Mouse (Mus musculus) stomach, embryonic 16.5 days (tissue): ENCODE measurements at regions not wholly inside any gene's neighbourhood (a gene's known extent, or its start where the extent isn't known, plus 50 kb on each side); places are given as distances from the start of the nearest gene placed in this dataset.

Experiments
- ATAC-seq: fragments of 200-750 bp; cut with Nextera tagmentation; 2 replicates; pipeline ENCODE4 v1.8.0; 2017; ENCODE audit warnings: moderate number of reproducible peaks, moderate TSS enrichment; ENCODE audit not compliant: insufficient read depth, low FRiP score
- H3K27ac ChIP-seq: fragments of 300-500 bp; sonication (generic); 2 replicates; pipeline ENCODE4 v1.5.1; 2014; ENCODE audit warnings: low read length
- H3K27me3 ChIP-seq: fragments of 300-500 bp; sonication (generic); 2 replicates; pipeline ENCODE4 v1.6.1; 2014; ENCODE audit warnings: low read length, control low read depth, mixed read lengths; ENCODE audit not compliant: control insufficient read depth, insufficient read depth
- H3K36me3 ChIP-seq: fragments of 300-500 bp; sonication (generic); 2 replicates; pipeline ENCODE4 v1.6.1; 2014; ENCODE audit warnings: low read length; ENCODE audit not compliant: control insufficient read depth, insufficient read depth
- H3K4me1 ChIP-seq: fragments of 300-500 bp; sonication (generic); 2 replicates; pipeline ENCODE4 v1.6.1; 2014; ENCODE audit warnings: low read length, control low read depth, mixed read lengths; ENCODE audit not compliant: control insufficient read depth, insufficient read depth
- H3K4me2 ChIP-seq: fragments of 300-500 bp; sonication (generic); 2 replicates; pipeline ENCODE4 v1.6.1; 2014; ENCODE audit warnings: low read depth, low read length, mixed read lengths
- H3K4me3 ChIP-seq: fragments of 300-500 bp; sonication (generic); replicated peaks from 2 replicates; pipeline ENCODE4 v1.5.1; 2014; ENCODE audit warnings: mild to moderate bottlenecking, low read length
- H3K9ac ChIP-seq: fragments of 300-500 bp; sonication (generic); 2 replicates; pipeline ENCODE4 v1.6.1; 2014; ENCODE audit warnings: low read length
- H3K9me3 ChIP-seq: fragments of 300-500 bp; sonication (generic); replicated peaks from 2 replicates; pipeline ENCODE4 v1.6.1; 2016; ENCODE audit warnings: low read length, control low read depth; ENCODE audit not compliant: control insufficient read depth
- WGBS: fragments of 180-500 bp; shearing (Covaris S2); extraction: QIAGEN DNeasy Blood & Tissue Kit; methylation state at CpG from one replicate; pipeline ENCODE4 v1.1.7; 2014; 5-methylcytosine and 5-hydroxymethylcytosine counted together

GRCm38 (mm10) chr8:102983220-102983909 is 197.9 kb upstream of the Cdh11 start:
- H3K9ac ChIP-seq: no peak overlapping the region
- ATAC-seq: no peak

GRCm38 (mm10) chr8:102983910-102984225 is 198.4 kb upstream of the Cdh11 start:
- no peak overlapping the region for H3K4me3 ChIP-seq
- H3K27me3 ChIP-seq: no peaks in the 10 kb centered on the region
- H3K9ac ChIP-seq: no peak overlapping the region
- H3K36me3 ChIP-seq: no peaks in the 10 kb centered on the region
- WGBS: 52% methylated on average over 3 of the region's 3 CpGs
- H3K9me3 ChIP-seq: no peaks in the 10 kb centered on the region
- no peak for ATAC-seq
- no peak overlapping the region for H3K27ac ChIP-seq
- no peak overlapping the region for H3K4me2 ChIP-seq
- H3K4me1 ChIP-seq: no peaks in the 10 kb centered on the region

More at GRCm38 (mm10) chr8:102983220-102983909, 197.9 kb upstream of the Cdh11 start:
- Histone ChIP-seq H3K9me3 (no peaks in the 10 kb centered on the region), H3K4me1 (no peaks in the 10 kb centered on the region), H3K27me3 (no peaks in the 10 kb centered on the region), H3K36me3 (no peaks in the 10 kb centered on the region), H3K27ac (no peak overlapping the region), H3K4me3 (no peak overlapping the region), H3K4me2 (no peak overlapping the region)
- WGBS: 49% methylated on average over 3 of the region's 3 CpGs

- ATAC-seq: no peak
- H3K4me3 ChIP-seq: no peak overlapping the region
- 52% methylated on average over 2 of the region's 2 CpGs for WGBS
- no peaks in the 10 kb centered on the region for H3K36me3 ChIP-seq
- H3K27ac ChIP-seq: no peak overlapping the region
- H3K4me2 ChIP-seq: no peak overlapping the region
- no peak overlapping the region for H3K9ac ChIP-seq
- no peaks in the 10 kb centered on the region for H3K27me3 ChIP-seq
- no peaks in the 10 kb centered on the region for H3K4me1 ChIP-seq
- H3K9me3 ChIP-seq: no peaks in the 10 kb centered on the region
These were observed 222.0 kb upstream of the Cdh11 start for GRCm38 (mm10) chr8:103007284-103007984.

GRCm38 (mm10) chr8:103019121-103019520 is 233.7 kb upstream of the Cdh11 start:
- Histone ChIP-seq H3K4me1 (peaks cover 5% of the 10 kb centered on the region), H3K36me3 (no peaks in the 10 kb centered on the region), H3K4me3 (no peak overlapping the region), H3K9me3 (no peaks in the 10 kb centered on the region), H3K27me3 (no peaks in the 10 kb centered on the region), H3K27ac (no peak overlapping the region), H3K9ac (no peak overlapping the region), H3K4me2 (peak overlapping the region; percentile 12; the same call in 1 of the 2 replicates)
- 58% methylated on average over 4 of the region's 4 CpGs for WGBS
- no peak for ATAC-seq

DNA sequence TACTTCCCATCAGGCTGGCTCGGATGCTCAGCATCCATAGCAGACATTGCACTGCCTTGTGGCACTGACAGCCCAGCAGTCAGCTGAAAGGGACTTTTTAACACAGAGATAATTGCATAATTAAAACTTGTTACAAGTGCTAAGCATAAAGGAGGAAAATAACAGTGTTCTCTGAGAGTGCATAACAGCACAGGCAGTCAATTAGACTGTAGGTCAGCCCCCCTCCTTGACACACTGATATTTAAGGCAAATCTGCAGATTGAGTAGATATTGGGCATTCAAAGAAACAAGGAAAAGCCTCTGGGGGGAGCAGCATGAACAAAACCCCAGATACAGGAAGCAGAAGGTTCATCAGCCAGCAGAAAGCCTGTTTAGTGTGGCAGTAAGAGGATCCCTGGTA is 237.8 kb upstream of the Cdh11 start:
- Histone ChIP-seq H3K9ac (no peak overlapping the region), H3K4me2 (no peak overlapping the region), H3K27ac (no peak overlapping the region), H3K36me3 (no peaks in the 10 kb centered on the region), H3K27me3 (no peaks in the 10 kb centered on the region), H3K9me3 (no peaks in the 10 kb centered on the region), H3K4me3 (no peak overlapping the region), H3K4me1 (peaks cover 5% of the 10 kb centered on the region)
- no peak for ATAC-seq
- 63% methylated on average over 1 of the region's 1 CpGs for WGBS

DNA sequence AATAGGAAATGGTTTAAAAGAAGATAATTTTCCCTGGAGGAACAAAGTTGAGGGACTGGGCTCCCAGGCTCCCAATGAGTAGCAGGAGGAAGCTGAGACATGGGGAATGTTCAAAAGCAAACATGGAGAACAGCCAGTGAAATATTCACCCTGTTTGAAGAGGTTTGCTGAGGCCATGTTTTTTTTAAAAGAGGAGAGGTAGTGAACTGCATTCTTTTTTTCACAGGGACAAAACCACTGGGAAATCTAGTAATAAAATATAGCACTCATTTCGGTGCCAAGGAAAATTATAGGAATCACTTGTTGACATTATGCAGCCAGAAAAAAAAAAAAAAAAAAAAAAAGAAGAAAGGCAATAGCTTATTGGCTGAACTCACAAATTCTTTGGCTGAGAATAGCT is 246.3 kb upstream of the Cdh11 start:
- 58% methylated on average over 1 of the region's 1 CpGs for WGBS
- no peaks in the 10 kb centered on the region for H3K9me3 ChIP-seq
- no peak overlapping the region for H3K9ac ChIP-seq
- H3K27me3 ChIP-seq: no peaks in the 10 kb centered on the region
- no peak overlapping the region for H3K4me3 ChIP-seq
- no peak overlapping the region for H3K27ac ChIP-seq
- no peaks in the 10 kb centered on the region for H3K4me1 ChIP-seq
- no peak for ATAC-seq
- H3K36me3 ChIP-seq: no peaks in the 10 kb centered on the region
- no peak overlapping the region for H3K4me2 ChIP-seq

DNA sequence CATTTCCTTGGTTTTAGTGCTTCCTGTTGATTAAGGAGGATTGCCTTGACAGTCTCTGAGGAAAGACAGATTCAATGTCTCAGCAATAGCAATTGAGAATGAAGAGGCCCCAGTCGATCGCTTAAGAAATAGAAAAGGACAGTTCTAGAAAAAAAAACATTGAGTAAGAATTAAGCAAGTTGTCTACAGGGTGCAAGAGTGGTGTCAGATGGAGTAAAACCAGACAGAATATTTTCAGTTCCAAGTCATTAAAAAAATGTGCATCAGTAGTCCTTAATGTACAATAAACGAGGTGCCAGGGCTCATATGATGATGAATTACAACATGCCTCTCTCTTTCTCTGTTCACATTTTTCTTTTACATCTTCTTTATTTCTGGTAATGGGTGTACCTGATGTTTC is 248.5 kb upstream of the Cdh11 start:
- Histone ChIP-seq H3K4me3 (no peak overlapping the region), H3K36me3 (no peaks in the 10 kb centered on the region), H3K27me3 (no peaks in the 10 kb centered on the region), H3K9ac (no peak overlapping the region), H3K27ac (no peak overlapping the region), H3K9me3 (no peaks in the 10 kb centered on the region), H3K4me1 (no peaks in the 10 kb centered on the region), H3K4me2 (no peak overlapping the region)
- no peak for ATAC-seq
- 49% methylated on average over 3 of the region's 3 CpGs for WGBS

- WGBS: 71% methylated on average over 5 of the region's 5 CpGs
- Histone ChIP-seq H3K4me1 (no peaks in the 10 kb centered on the region), H3K27ac (no peak overlapping the region), H3K9me3 (no peaks in the 10 kb centered on the region), H3K4me3 (no peak overlapping the region), H3K27me3 (no peaks in the 10 kb centered on the region), H3K9ac (no peak overlapping the region), H3K36me3 (no peaks in the 10 kb centered on the region), H3K4me2 (no peak overlapping the region)
- no peak for ATAC-seq
These were observed 286.7 kb upstream of the Cdh11 start for GRCm38 (mm10) chr8:103072079-103072635.

DNA sequence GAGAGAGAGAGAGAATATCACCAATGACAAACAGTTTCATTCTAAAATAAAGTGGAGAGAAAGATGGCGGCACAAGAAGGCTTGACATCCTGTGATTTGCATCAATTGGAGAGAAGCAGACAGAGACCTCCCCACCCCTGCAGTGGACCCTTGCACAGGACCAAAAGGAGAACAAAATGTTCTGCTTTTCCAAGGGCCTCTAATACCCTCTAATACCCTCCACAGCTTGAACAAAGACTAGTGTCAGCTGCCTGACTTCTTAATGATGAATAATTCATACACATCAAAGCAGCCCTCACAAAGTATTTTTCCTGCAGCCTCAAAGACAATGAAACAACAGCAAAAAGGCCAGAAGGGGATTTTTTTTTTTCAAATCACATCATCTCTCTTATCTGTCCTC is 287.2 kb upstream of the Cdh11 start:
- H3K9me3 ChIP-seq: no peaks in the 10 kb centered on the region
- no peaks in the 10 kb centered on the region for H3K27me3 ChIP-seq
- 85% methylated on average over 1 of the region's 1 CpGs for WGBS
- H3K36me3 ChIP-seq: no peaks in the 10 kb centered on the region
- no peak overlapping the region for H3K4me2 ChIP-seq
- no peak for ATAC-seq
- H3K4me3 ChIP-seq: no peak overlapping the region
- no peaks in the 10 kb centered on the region for H3K4me1 ChIP-seq
- no peak overlapping the region for H3K9ac ChIP-seq
- H3K27ac ChIP-seq: no peak overlapping the region
